11 mouse cellular contexts compared by ENCODE assay signal in the genomic region with DNA sequence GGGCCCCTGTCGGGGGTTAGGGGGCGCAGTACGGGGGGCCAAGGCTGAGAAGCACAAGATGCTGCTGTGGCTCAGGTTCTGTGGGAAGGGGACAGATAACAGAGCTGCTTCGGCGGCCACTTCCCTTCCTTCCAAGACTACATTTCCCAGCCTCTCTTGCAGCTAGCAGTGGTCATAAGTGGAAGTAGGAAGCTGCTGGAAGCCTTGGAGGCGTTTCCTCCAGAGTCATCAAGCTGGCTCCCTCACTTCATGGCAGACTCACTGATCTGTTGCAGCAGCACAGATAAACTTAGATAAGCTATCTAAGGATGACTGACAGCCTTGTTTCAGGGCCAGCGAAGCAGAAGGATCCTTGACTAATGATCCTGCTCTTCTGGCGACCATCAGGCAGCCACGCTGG.
DNase-seq lines count a peak whose midpoint lies in the region; ATAC-seq lines count a peak whose summit lies in the region.
"Had no signal": no experiment of that assay in that cellular context is flagged by ENCODE, and none has a peak within 500 bp of the region (broad histone marks: within the 10 kb centered on the region; RNA-seq: fewer than 3 reads in every experiment).

No protein-coding gene starts in this region.

- no peak for DNase-seq in hindbrain, embryonic 10.5 days (ENCODE audit: low spot score)
- DNase-seq in hindbrain, embryonic 11.5 days (ENCODE audit: low spot score), result no peak
- DNase-seq in adrenal gland, postnatal 14 days, result peak; percentile 76
- DNase-seq in midbrain, embryonic 11.5 days (ENCODE audit: low spot score, missing footprints), result peak; percentile 84
- DNase-seq in urinary bladder, postnatal 25 days (ENCODE audit: low spot score), result no peak

- no peaks in the 10 kb centered on the region for H3K27me3 ChIP-seq in hindbrain, embryonic 10.5 days (ENCODE audit: insufficient read depth, poor library complexity, severe bottlenecking)
- H3K27me3 ChIP-seq in hindbrain, embryonic 11.5 days (ENCODE audit: control insufficient read depth, insufficient read depth, low read length), result no peaks in the 10 kb centered on the region
- peaks cover 95% of the 10 kb centered on the region for H3K27me3 ChIP-seq in heart, embryonic 12.5 days (replicated peaks)
- peaks cover 2% of the 10 kb centered on the region; the same call in 1 of the 2 replicates for H3K27me3 ChIP-seq in midbrain, embryonic 11.5 days (ENCODE audit: control insufficient read depth, insufficient read depth, low read length)
- H3K27me3 ChIP-seq: embryonic facial prominence, embryonic 12.5 days; Patski; stomach, embryonic 15.5 days had no signal

- H3K4me1 ChIP-seq in hindbrain, embryonic 10.5 days (replicated peaks), result peaks cover 51% of the 10 kb centered on the region
- H3K4me1 ChIP-seq in hindbrain, embryonic 11.5 days (replicated peaks; ENCODE audit: control insufficient read depth, insufficient read depth, low read length), result no peaks in the 10 kb centered on the region
- peaks cover 8% of the 10 kb centered on the region for H3K4me1 ChIP-seq in heart, embryonic 12.5 days (replicated peaks)
- peaks cover 16% of the 10 kb centered on the region for H3K4me1 ChIP-seq in midbrain, embryonic 11.5 days (ENCODE audit: control insufficient read depth, insufficient read depth, low read length)

- H3K4me2 ChIP-seq in hindbrain, embryonic 11.5 days (replicated peaks; ENCODE audit: low read depth, low read length), result no peak overlapping the region
- peak overlapping the region; percentile 35; the same call in 1 of the 2 replicates for H3K4me2 ChIP-seq in heart, embryonic 12.5 days
- no peak overlapping the region for H3K4me2 ChIP-seq in midbrain, embryonic 11.5 days
- H3K4me2 ChIP-seq: embryonic facial prominence, embryonic 12.5 days; stomach, embryonic 15.5 days had no signal

- no peak overlapping the region for H3K4me3 ChIP-seq in hindbrain, embryonic 10.5 days
- no peak overlapping the region for H3K4me3 ChIP-seq in hindbrain, embryonic 11.5 days (ENCODE audit: low read depth, low read length)
- no peak overlapping the region for H3K4me3 ChIP-seq in heart, embryonic 12.5 days
- no peak overlapping the region for H3K4me3 ChIP-seq in midbrain, embryonic 11.5 days (ENCODE audit: low read depth, low read length)
- H3K4me3 ChIP-seq: embryonic facial prominence, embryonic 12.5 days; stomach, embryonic 15.5 days had no signal

- no peak for ATAC-seq in hindbrain, embryonic 11.5 days (ENCODE audit: low FRiP score)
- ATAC-seq in heart, embryonic 12.5 days (ENCODE audit: insufficient number of reproducible peaks, low FRiP score), result no peak
- no peak for ATAC-seq in midbrain, embryonic 11.5 days (ENCODE audit: low FRiP score)
- no peak for ATAC-seq in monocyte, adult 5-6 weeks (replicated peaks; ENCODE audit: insufficient number of reproducible peaks, low FRiP score, low TSS enrichment, poor library complexity, severe bottlenecking)
- ATAC-seq in cerebellum, adult (ENCODE audit: insufficient number of reproducible peaks, low FRiP score, low TSS enrichment), result no peak
- ATAC-seq: Patski had no signal

- peak overlapping the region; percentile 45; the same call in 1 of the 2 replicates for H3K27ac ChIP-seq in hindbrain, embryonic 10.5 days
- no peak overlapping the region for H3K27ac ChIP-seq in hindbrain, embryonic 11.5 days (ENCODE audit: low read depth, low read length)
- no peak overlapping the region for H3K27ac ChIP-seq in heart, embryonic 12.5 days (ENCODE audit: poor library complexity, severe bottlenecking)
- no peak overlapping the region for H3K27ac ChIP-seq in midbrain, embryonic 11.5 days (ENCODE audit: low read depth, low read length)
- H3K27ac ChIP-seq: embryonic facial prominence, embryonic 12.5 days; stomach, embryonic 15.5 days had no signal

- 0 out of 2 replicates have a peak, but pooled peaks cover 2% of the 10 kb centered on the region for H3K9me3 ChIP-seq in hindbrain, embryonic 10.5 days
- H3K9me3 ChIP-seq in hindbrain, embryonic 11.5 days (ENCODE audit: control insufficient read depth, low read length), result no peaks in the 10 kb centered on the region
- H3K9me3 ChIP-seq in heart, embryonic 12.5 days (replicated peaks), result 0 out of 2 replicates have a peak, but pooled peaks cover 5% of the 10 kb centered on the region
- no peaks in the 10 kb centered on the region for H3K9me3 ChIP-seq in midbrain, embryonic 11.5 days (ENCODE audit: control insufficient read depth, low read length)
- H3K9me3 ChIP-seq: embryonic facial prominence, embryonic 12.5 days; stomach, embryonic 15.5 days had no signal

- WGBS in hindbrain, embryonic 10.5 days, result 72% methylated on average over 9 of the region's 9 CpGs
- 63% methylated on average over 9 of the region's 9 CpGs for WGBS in hindbrain, embryonic 11.5 days
- 38% methylated on average over 9 of the region's 9 CpGs for WGBS in heart, embryonic 12.5 days
- WGBS in midbrain, embryonic 11.5 days, result 54% methylated on average over 9 of the region's 9 CpGs

- H3K36me3 ChIP-seq in hindbrain, embryonic 10.5 days, result 0 out of 2 replicates have a peak, but pooled peaks cover 5% of the 10 kb centered on the region
- no peaks in the 10 kb centered on the region for H3K36me3 ChIP-seq in hindbrain, embryonic 11.5 days (ENCODE audit: control insufficient read depth, insufficient read depth, low read length)
- no peaks in the 10 kb centered on the region for H3K36me3 ChIP-seq in heart, embryonic 12.5 days
- no peaks in the 10 kb centered on the region for H3K36me3 ChIP-seq in midbrain, embryonic 11.5 days (ENCODE audit: control insufficient read depth, insufficient read depth, low read length)
- H3K36me3 ChIP-seq: embryonic facial prominence, embryonic 12.5 days; stomach, embryonic 15.5 days had no signal

- no peak overlapping the region for H3K9ac ChIP-seq in hindbrain, embryonic 11.5 days (ENCODE audit: low read depth, low read length)
- H3K9ac ChIP-seq in heart, embryonic 12.5 days, result no peak overlapping the region
- no peak overlapping the region for H3K9ac ChIP-seq in midbrain, embryonic 11.5 days (ENCODE audit: low read length)
- H3K9ac ChIP-seq: embryonic facial prominence, embryonic 12.5 days; stomach, embryonic 15.5 days had no signal

Comparison
In these comparisons a context has a peak if more than half of its experiments do, and no peak if none do; other contexts are left out.
1. DNase-seq: peak in adrenal gland, postnatal 14 days (single experiment) and midbrain, embryonic 11.5 days (single experiment); none in hindbrain, embryonic 10.5 days (single experiment), hindbrain, embryonic 11.5 days (single experiment) and urinary bladder, postnatal 25 days (single experiment).